8 mouse cellular contexts compared by ENCODE assay signal in the genomic region with DNA sequence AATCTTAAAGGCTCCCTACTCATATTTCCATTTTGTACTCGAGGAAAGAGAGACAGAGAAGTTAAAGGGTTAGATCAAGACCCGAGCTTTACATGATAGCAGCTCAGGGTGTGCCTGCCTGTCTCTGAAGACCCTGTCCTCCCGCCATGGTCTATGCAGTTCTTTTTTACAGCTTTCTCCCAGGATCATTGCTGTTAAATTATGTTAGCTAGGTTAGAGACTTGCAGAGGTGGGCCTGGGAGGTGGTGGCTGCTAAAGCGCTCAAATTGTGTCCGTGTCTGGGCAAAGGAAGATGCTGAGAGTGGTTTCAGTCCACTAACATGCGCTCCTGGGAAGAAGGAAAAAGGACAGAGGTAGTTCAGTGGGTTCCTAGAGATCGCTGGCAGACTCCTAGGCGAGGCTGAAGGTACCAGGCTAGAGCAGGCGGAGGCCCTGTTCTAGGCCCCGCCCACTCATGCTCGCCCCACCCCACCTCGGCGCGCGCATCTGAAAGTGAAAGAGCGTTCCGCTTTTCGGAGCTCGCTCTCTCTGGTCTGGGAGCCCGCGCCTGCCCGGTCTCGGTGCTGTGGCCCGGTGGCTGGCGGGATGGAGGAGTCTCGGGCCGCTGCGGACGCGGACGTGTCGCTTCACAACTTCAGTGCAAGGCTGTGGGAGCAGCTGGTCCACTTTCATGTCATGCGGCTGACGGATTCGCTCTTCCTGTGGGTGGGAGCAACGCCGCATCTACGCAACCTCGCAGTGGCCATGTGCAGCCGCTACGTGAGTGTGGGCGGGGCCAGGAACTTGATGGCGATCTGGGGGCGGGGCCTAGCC. TPM values are rescaled to one million over a fixed set of nuclear protein-coding genes. Genes with fewer than 3 reads are reported as not detected.
DNase-seq lines count a peak whose midpoint lies in the region; ATAC-seq and TF ChIP-seq lines count a peak whose summit lies in the region.

A gene (plus strand): TSS at position 474 of the 813 bp plus-strand sequence.

- peak; percentile 79 for TF ChIP-seq POLR2A in heart, adult 2 months (IDR thresholded peaks at IDR 0.05; ENCODE audit: insufficient read depth, low read depth, low read length)

- no peaks in the 10 kb centered on the region; the same call in 1 of the 2 replicates for H3K9me3 ChIP-seq in embryonic facial prominence, embryonic 14.5 days (ENCODE audit: control insufficient read depth, low read length)
- H3K9me3 ChIP-seq in limb, embryonic 12.5 days, result no peaks in the 10 kb centered on the region
- H3K9me3 ChIP-seq in midbrain, embryonic 14.5 days (ENCODE audit: control insufficient read depth, low read length), result peaks cover 3% of the 10 kb centered on the region; the same call in 1 of the 2 replicates

- DNase-seq in 416B (ENCODE audit: low read depth), result peak; percentile 94
- peak; percentile 86 to 89 for DNase-seq in adrenal gland, postnatal 4 days (ENCODE audit: low spot score in 2 of 2)
- DNase-seq in embryonic facial prominence, embryonic 14.5 days (ENCODE audit: low spot score), result peak; percentile 95
- peak; percentile 94 to 96 for DNase-seq in heart, adult 2 months
- peak; percentile 92 to 95 for DNase-seq in kidney, adult 8-10 months
- DNase-seq in midbrain, embryonic 14.5 days, result peak; percentile 96
- DNase-seq in spleen, adult 12 weeks (ENCODE audit: low spot score), result peak; percentile 97

- no peak; the same call in 1 of the 2 replicates for TF ChIP-seq EP300 in heart, adult 2 months (IDR thresholded peaks at IDR 0.05; ENCODE audit: insufficient read depth, low read depth, low read length)

- H3K27ac ChIP-seq in embryonic facial prominence, embryonic 14.5 days (replicated peaks; ENCODE audit: low read depth, low read length), result peak within 1 kb of the TSS; percentile 94
- H3K27ac ChIP-seq in heart, adult 2 months, result peak within 1 kb of the TSS; percentile 97
- H3K27ac ChIP-seq in limb, embryonic 12.5 days, result peak within 1 kb of the TSS; percentile 94
- peak within 1 kb of the TSS; percentile 89 for H3K27ac ChIP-seq in midbrain, embryonic 14.5 days (replicated peaks; ENCODE audit: low read depth, low read length)

- H3K4me1 ChIP-seq in embryonic facial prominence, embryonic 14.5 days (ENCODE audit: control insufficient read depth, insufficient read depth, low read length), result peaks cover 4% of the 10 kb centered on the region; the same call in 1 of the 2 replicates
- peaks cover 1% of the 10 kb centered on the region; the same call in 1 of the 2 replicates for H3K4me1 ChIP-seq in heart, adult 2 months (ENCODE audit: control insufficient read depth, insufficient read depth, low read length)
- H3K4me1 ChIP-seq in limb, embryonic 12.5 days (replicated peaks), result peaks cover 11% of the 10 kb centered on the region
- peaks cover 13% of the 10 kb centered on the region for H3K4me1 ChIP-seq in midbrain, embryonic 14.5 days (ENCODE audit: control insufficient read depth, insufficient read depth, low read length)

- no peaks in the 10 kb centered on the region for H3K27me3 ChIP-seq in embryonic facial prominence, embryonic 14.5 days (replicated peaks; ENCODE audit: control insufficient read depth, insufficient read depth, low read length)
- no peaks in the 10 kb centered on the region for H3K27me3 ChIP-seq in heart, adult 2 months (ENCODE audit: control insufficient read depth, insufficient read depth, low read length)
- H3K27me3 ChIP-seq in limb, embryonic 12.5 days, result no peaks in the 10 kb centered on the region
- no peaks in the 10 kb centered on the region for H3K27me3 ChIP-seq in midbrain, embryonic 14.5 days (ENCODE audit: control insufficient read depth, insufficient read depth, low read length)

- 3% methylated on average over 33 of the region's 44 CpGs for WGBS in embryonic facial prominence, embryonic 14.5 days
- WGBS in heart, adult 2 months, result 3% methylated on average over 44 of the region's 44 CpGs
- 3% methylated on average over 44 of the region's 44 CpGs for WGBS in limb, embryonic 12.5 days
- WGBS in midbrain, embryonic 14.5 days, result 4% methylated on average over 44 of the region's 44 CpGs

- peak within 1 kb of the TSS; percentile 82 for H3K4me2 ChIP-seq in embryonic facial prominence, embryonic 14.5 days (ENCODE audit: low read depth, low read length)
- peak within 1 kb of the TSS; percentile 66 for H3K4me2 ChIP-seq in limb, embryonic 12.5 days
- H3K4me2 ChIP-seq in midbrain, embryonic 14.5 days (ENCODE audit: low read length), result peak within 1 kb of the TSS; percentile 63

- H3K36me3 ChIP-seq in embryonic facial prominence, embryonic 14.5 days (ENCODE audit: control insufficient read depth, insufficient read depth, low read length), result peaks cover 10% of the 10 kb centered on the region; the same call in 1 of the 2 replicates
- H3K36me3 ChIP-seq in heart, adult 2 months (ENCODE audit: control insufficient read depth, insufficient read depth, low read length), result no peaks in the 10 kb centered on the region
- peaks cover 10% of the 10 kb centered on the region for H3K36me3 ChIP-seq in limb, embryonic 12.5 days
- H3K36me3 ChIP-seq in midbrain, embryonic 14.5 days (ENCODE audit: control insufficient read depth, insufficient read depth, low read length), result peaks cover 8% of the 10 kb centered on the region

- intact Hi-C loops in heart, adult 2 months (cut with DNase I), result no loop called here

- H3K9ac ChIP-seq in embryonic facial prominence, embryonic 14.5 days (ENCODE audit: low read depth, low read length), result peak within 1 kb of the TSS; percentile 81
- H3K9ac ChIP-seq in heart, adult 2 months (ENCODE audit: low read depth, low read length), result peak within 1 kb of the TSS; percentile 81
- peak within 1 kb of the TSS; percentile 63 for H3K9ac ChIP-seq in limb, embryonic 12.5 days (replicated peaks)
- peak within 1 kb of the TSS; percentile 63 for H3K9ac ChIP-seq in midbrain, embryonic 14.5 days (replicated peaks; ENCODE audit: low read length)

- no peaks in the 10 kb centered on the region for H3K79me2 ChIP-seq in heart, adult 2 months (replicated peaks; ENCODE audit: control insufficient read depth, insufficient read depth, low read length)

- TF ChIP-seq CTCF in heart, adult 2 months (IDR thresholded peaks at IDR 0.05), result no peak

- peak within 1 kb of the TSS; percentile 72 for H3K4me3 ChIP-seq in embryonic facial prominence, embryonic 14.5 days (ENCODE audit: low read depth, low read length)
- H3K4me3 ChIP-seq in heart, adult 2 months, result peak within 1 kb of the TSS; percentile 94
- H3K4me3 ChIP-seq in limb, embryonic 12.5 days (replicated peaks), result peak within 1 kb of the TSS; percentile 69
- peak within 1 kb of the TSS; percentile 72 for H3K4me3 ChIP-seq in midbrain, embryonic 14.5 days (replicated peaks; ENCODE audit: low read depth, low read length)

- ATAC-seq in embryonic facial prominence, embryonic 14.5 days (ENCODE audit: low read depth), result peak; percentile 97
- ATAC-seq in limb, embryonic 12.5 days (ENCODE audit: insufficient number of reproducible peaks, insufficient read depth, low FRiP score, low TSS enrichment, low read depth), result peak; percentile 96
- peak; percentile 95 for ATAC-seq in midbrain, embryonic 14.5 days (ENCODE audit: low FRiP score, low TSS enrichment)

RNA-seq across cellular contexts. Expression of the gene that starts here (rescaled TPM):
- total RNA-seq in adrenal gland, postnatal 4 days (2021), result 10 to 100 TPM; 45.2 to 50.0 TPM
- polyA plus RNA-seq in embryonic facial prominence, embryonic 14.5 days (2014; fragmentation: Nextera tagmentation; extraction: Ambion mirVana), result 76.0 and 76.5 TPM in 2 replicates
- total RNA-seq in heart, adult 2 months (2021), result 10 to 100 TPM; 23.1 to 29.0 TPM
- 32.2 and 51.2 TPM in 2 replicates for polyA plus RNA-seq in heart, adult 2 months (2012; rRNA removed)
- 102 and 106 TPM in 2 replicates for polyA plus RNA-seq in limb, embryonic 12.5 days (2016; fragmentation: Nextera tagmentation; extraction: Ambion mirVana)
- 79.2 and 96.7 TPM in 2 replicates for polyA plus RNA-seq in midbrain, embryonic 14.5 days (2014; fragmentation: Nextera tagmentation; extraction: Ambion mirVana)

Comparison
In these comparisons a context has a peak if more than half of its experiments do, and no peak if none do; other contexts are left out.
1. Peak in every context shown above with its lines: DNase-seq, ATAC-seq, H3K4me3 ChIP-seq and H3K27ac ChIP-seq.